Mouse (Mus musculus): ENCODE measurements at regions not wholly inside any gene's neighbourhood (a gene's known extent, or its start where the extent isn't known, plus 50 kb on each side); places are given as distances from the start of the nearest gene placed in this dataset.

- WGBS (ENCODE audit: insufficient replicate concordance): 66% methylated on average over 4 of the region's 4 CpGs
- no peaks in the 10 kb centered on the region for H3K36me3 ChIP-seq (ENCODE audit: control insufficient read depth, insufficient read depth, low read length)
- ATAC-seq (replicated peaks; ENCODE audit: insufficient number of reproducible peaks, low FRiP score, low TSS enrichment): no peak
Observed at GRCm38 (mm10) chr13:60290820-60291219, 113.7 kb upstream of the Gas1 start.

GRCm38 (mm10) chr13:60291344-60291743, 114.2 kb upstream of the Gas1 start:
- H3K27ac ChIP-seq (ENCODE audit: low read depth, low read length): no peak overlapping the region
- WGBS (ENCODE audit: insufficient replicate concordance): 77% methylated on average over 3 of the region's 3 CpGs

More at GRCm38 (mm10) chr13:60290820-60291219, 113.7 kb upstream of the Gas1 start:
- no peaks in the 10 kb centered on the region for H3K9me3 ChIP-seq (replicated peaks; ENCODE audit: control insufficient read depth, low read length)
- H3K9ac ChIP-seq (ENCODE audit: low read depth, low read length): no peak overlapping the region
- no peaks in the 10 kb centered on the region for H3K27me3 ChIP-seq (ENCODE audit: control insufficient read depth, insufficient read depth, low read length)
- no peak overlapping the region for H3K4me2 ChIP-seq
- H3K4me3 ChIP-seq (ENCODE audit: low read depth, low read length): no peak overlapping the region
- H3K4me1 ChIP-seq (ENCODE audit: control insufficient read depth, insufficient read depth, low read length): peaks cover 19% of the 10 kb centered on the region
- H3K27ac ChIP-seq (ENCODE audit: low read depth, low read length): no peak overlapping the region

GRCm38 (mm10) chr13:60296201-60296895, 119.2 kb upstream of the Gas1 start:
- WGBS (ENCODE audit: insufficient replicate concordance): 59% methylated on average over 13 of the region's 13 CpGs
- no peaks in the 10 kb centered on the region for H3K9me3 ChIP-seq (replicated peaks; ENCODE audit: control insufficient read depth, low read length)
- no peaks in the 10 kb centered on the region for H3K4me1 ChIP-seq (ENCODE audit: control insufficient read depth, insufficient read depth, low read length)
- no peak overlapping the region for H3K9ac ChIP-seq (ENCODE audit: low read depth, low read length)
- H3K4me2 ChIP-seq: no peak overlapping the region
- ATAC-seq (replicated peaks; ENCODE audit: insufficient number of reproducible peaks, low FRiP score, low TSS enrichment): no peak
- H3K4me3 ChIP-seq (ENCODE audit: low read depth, low read length): no peak overlapping the region
- no peak overlapping the region for H3K27ac ChIP-seq (ENCODE audit: low read depth, low read length)
- H3K36me3 ChIP-seq (ENCODE audit: control insufficient read depth, insufficient read depth, low read length): no peaks in the 10 kb centered on the region
- no peaks in the 10 kb centered on the region for H3K27me3 ChIP-seq (ENCODE audit: control insufficient read depth, insufficient read depth, low read length)

More at GRCm38 (mm10) chr13:60291344-60291743, 114.2 kb upstream of the Gas1 start:
- H3K4me1 ChIP-seq (ENCODE audit: control insufficient read depth, insufficient read depth, low read length): peaks cover 15% of the 10 kb centered on the region
- no peak overlapping the region for H3K4me2 ChIP-seq
- no peak overlapping the region for H3K4me3 ChIP-seq (ENCODE audit: low read depth, low read length)
- no peak overlapping the region for H3K9ac ChIP-seq (ENCODE audit: low read depth, low read length)
- no peak for ATAC-seq (replicated peaks; ENCODE audit: insufficient number of reproducible peaks, low FRiP score, low TSS enrichment)
- H3K27me3 ChIP-seq (ENCODE audit: control insufficient read depth, insufficient read depth, low read length): no peaks in the 10 kb centered on the region
- H3K9me3 ChIP-seq (replicated peaks; ENCODE audit: control insufficient read depth, low read length): no peaks in the 10 kb centered on the region
- H3K36me3 ChIP-seq (ENCODE audit: control insufficient read depth, insufficient read depth, low read length): no peaks in the 10 kb centered on the region

- no peaks in the 10 kb centered on the region for H3K9me3 ChIP-seq (replicated peaks; ENCODE audit: control insufficient read depth, low read length)
- 85% methylated on average over 6 of the region's 6 CpGs for WGBS (ENCODE audit: insufficient replicate concordance)
- H3K4me2 ChIP-seq: no peak overlapping the region
- no peak overlapping the region for H3K27ac ChIP-seq (ENCODE audit: low read depth, low read length)
- no peaks in the 10 kb centered on the region for H3K4me1 ChIP-seq (ENCODE audit: control insufficient read depth, insufficient read depth, low read length)
- no peak overlapping the region for H3K4me3 ChIP-seq (ENCODE audit: low read depth, low read length)
- H3K9ac ChIP-seq (ENCODE audit: low read depth, low read length): no peak overlapping the region
- no peak for ATAC-seq (replicated peaks; ENCODE audit: insufficient number of reproducible peaks, low FRiP score, low TSS enrichment)
- H3K27me3 ChIP-seq (ENCODE audit: control insufficient read depth, insufficient read depth, low read length): no peaks in the 10 kb centered on the region
- no peaks in the 10 kb centered on the region for H3K36me3 ChIP-seq (ENCODE audit: control insufficient read depth, insufficient read depth, low read length)
Observed at GRCm38 (mm10) chr13:60296896-60297275, 119.7 kb upstream of the Gas1 start.

GRCm38 (mm10) chr13:60298575-60298974, 121.4 kb upstream of the Gas1 start:
- no peak overlapping the region for H3K27ac ChIP-seq (ENCODE audit: low read depth, low read length)
- H3K36me3 ChIP-seq (ENCODE audit: control insufficient read depth, insufficient read depth, low read length): no peaks in the 10 kb centered on the region
- no peak overlapping the region for H3K4me2 ChIP-seq
- 75% methylated on average over 2 of the region's 2 CpGs for WGBS (ENCODE audit: insufficient replicate concordance)
- ATAC-seq (replicated peaks; ENCODE audit: insufficient number of reproducible peaks, low FRiP score, low TSS enrichment): no peak
- no peak overlapping the region for H3K4me3 ChIP-seq (ENCODE audit: low read depth, low read length)
- no peaks in the 10 kb centered on the region for H3K4me1 ChIP-seq (ENCODE audit: control insufficient read depth, insufficient read depth, low read length)
- H3K9ac ChIP-seq (ENCODE audit: low read depth, low read length): no peak overlapping the region
- no peaks in the 10 kb centered on the region for H3K9me3 ChIP-seq (replicated peaks; ENCODE audit: control insufficient read depth, low read length)
- H3K27me3 ChIP-seq (ENCODE audit: control insufficient read depth, insufficient read depth, low read length): no peaks in the 10 kb centered on the region

- H3K27ac ChIP-seq (ENCODE audit: low read depth, low read length): no peak overlapping the region
- H3K4me2 ChIP-seq: no peak overlapping the region
- H3K4me1 ChIP-seq (ENCODE audit: control insufficient read depth, insufficient read depth, low read length): no peaks in the 10 kb centered on the region
- no peaks in the 10 kb centered on the region for H3K9me3 ChIP-seq (replicated peaks; ENCODE audit: control insufficient read depth, low read length)
- no peaks in the 10 kb centered on the region for H3K27me3 ChIP-seq (ENCODE audit: control insufficient read depth, insufficient read depth, low read length)
- WGBS (ENCODE audit: insufficient replicate concordance): 65% methylated on average over 5 of the region's 5 CpGs
- ATAC-seq (replicated peaks; ENCODE audit: insufficient number of reproducible peaks, low FRiP score, low TSS enrichment): no peak
- no peak overlapping the region for H3K4me3 ChIP-seq (ENCODE audit: low read depth, low read length)
- no peak overlapping the region for H3K9ac ChIP-seq (ENCODE audit: low read depth, low read length)
- no peaks in the 10 kb centered on the region for H3K36me3 ChIP-seq (ENCODE audit: control insufficient read depth, insufficient read depth, low read length)
Observed at GRCm38 (mm10) chr13:60299076-60299475, 121.9 kb upstream of the Gas1 start.

- ATAC-seq (replicated peaks; ENCODE audit: insufficient number of reproducible peaks, low FRiP score, low TSS enrichment): no peak
- Histone ChIP-seq H3K4me2 (no peak overlapping the region), H3K27ac (ENCODE audit: low read depth, low read length) (no peak overlapping the region), H3K27me3 (ENCODE audit: control insufficient read depth, insufficient read depth, low read length) (no peaks in the 10 kb centered on the region), H3K4me1 (ENCODE audit: control insufficient read depth, insufficient read depth, low read length) (peaks cover 11% of the 10 kb centered on the region), H3K9me3 (replicated peaks; ENCODE audit: control insufficient read depth, low read length) (no peaks in the 10 kb centered on the region), H3K9ac (ENCODE audit: low read depth, low read length) (no peak overlapping the region), H3K36me3 (ENCODE audit: control insufficient read depth, insufficient read depth, low read length) (no peaks in the 10 kb centered on the region), H3K4me3 (ENCODE audit: low read depth, low read length) (no peak overlapping the region)
- 88% methylated on average over 9 of the region's 9 CpGs for WGBS (ENCODE audit: insufficient replicate concordance)
Observed at GRCm38 (mm10) chr13:60303561-60303960, 126.4 kb upstream of the Gas1 start.

GRCm38 (mm10) chr13:60305028-60305810, 128.1 kb upstream of the Gas1 start:
- Histone ChIP-seq H3K9me3 (replicated peaks; ENCODE audit: control insufficient read depth, low read length) (no peaks in the 10 kb centered on the region), H3K4me2 (no peak overlapping the region), H3K27ac (ENCODE audit: low read depth, low read length) (no peak overlapping the region), H3K4me1 (ENCODE audit: control insufficient read depth, insufficient read depth, low read length) (peaks cover 13% of the 10 kb centered on the region), H3K4me3 (ENCODE audit: low read depth, low read length) (no peak overlapping the region), H3K27me3 (ENCODE audit: control insufficient read depth, insufficient read depth, low read length) (no peaks in the 10 kb centered on the region), H3K9ac (ENCODE audit: low read depth, low read length) (no peak overlapping the region), H3K36me3 (ENCODE audit: control insufficient read depth, insufficient read depth, low read length) (no peaks in the 10 kb centered on the region)
- 63% methylated on average over 1 of the region's 1 CpGs for WGBS (ENCODE audit: insufficient replicate concordance)
- no peak for ATAC-seq (replicated peaks; ENCODE audit: insufficient number of reproducible peaks, low FRiP score, low TSS enrichment)

Measured in heart, embryonic 11.5 days (tissue).